Mouse (Mus musculus): Measurements from ENCODE around the gene Stn1. TPM values are rescaled to one million over a fixed set of nuclear protein-coding genes. Genes with fewer than 3 reads are reported as not detected.

Gene Stn1
- polyA plus RNA-seq, 1 experiment = 4.2 TPM

GRCm38 (mm10) chr19:47508771-47509281, 28.5 kb downstream of the Stn1 start:
- Histone ChIP-seq H3K4me1 (ENCODE audit: control insufficient read depth, insufficient read depth, insufficient read length, low read length) (peaks cover 23% of the 10 kb centered on the region), H3K27ac (replicated peaks; ENCODE audit: low read depth, low read length) (peak overlapping the region; percentile 31), H3K4me3 (ENCODE audit: insufficient read depth, low read depth, low read length) (no peak overlapping the region)

- no peak overlapping the region for H3K4me3 ChIP-seq (ENCODE audit: insufficient read depth, low read depth, low read length)
- H3K27ac ChIP-seq (replicated peaks; ENCODE audit: low read depth, low read length) = peak overlapping the region; percentile 31; the same call in 1 of the 2 replicates
- peaks cover 23% of the 10 kb centered on the region for H3K4me1 ChIP-seq (ENCODE audit: control insufficient read depth, insufficient read depth, insufficient read length, low read length)
These were observed 29.1 kb downstream of the Stn1 start for GRCm38 (mm10) chr19:47508191-47508590.

- H3K4me3 ChIP-seq (ENCODE audit: insufficient read depth, low read depth, low read length) = peak overlapping the region; percentile 1; the same call in 1 of the 2 replicates
- H3K27ac ChIP-seq (replicated peaks; ENCODE audit: low read depth, low read length) = no peak overlapping the region
- peaks cover 22% of the 10 kb centered on the region for H3K4me1 ChIP-seq (ENCODE audit: control insufficient read depth, insufficient read depth, insufficient read length, low read length)
These were observed 29.9 kb downstream of the Stn1 start for GRCm38 (mm10) chr19:47507128-47508121.

GRCm38 (mm10) chr19:47503625-47504024, 33.7 kb downstream of the Stn1 start:
- Histone ChIP-seq H3K4me1 (ENCODE audit: control insufficient read depth, insufficient read depth, insufficient read length, low read length) (no peaks in the 10 kb centered on the region), H3K4me3 (ENCODE audit: insufficient read depth, low read depth, low read length) (no peak overlapping the region), H3K27ac (replicated peaks; ENCODE audit: low read depth, low read length) (no peak overlapping the region)

GRCm38 (mm10) chr19:47502563-47502962, 34.7 kb downstream of the Stn1 start:
- Histone ChIP-seq H3K4me1 (ENCODE audit: control insufficient read depth, insufficient read depth, insufficient read length, low read length) (no peaks in the 10 kb centered on the region), H3K27ac (replicated peaks; ENCODE audit: low read depth, low read length) (no peak overlapping the region), H3K4me3 (ENCODE audit: insufficient read depth, low read depth, low read length) (no peak overlapping the region)

- H3K4me3 ChIP-seq (ENCODE audit: insufficient read depth, low read depth, low read length) = no peak overlapping the region
- no peak overlapping the region for H3K27ac ChIP-seq (replicated peaks; ENCODE audit: low read depth, low read length)
- H3K4me1 ChIP-seq (ENCODE audit: control insufficient read depth, insufficient read depth, insufficient read length, low read length) = no peaks in the 10 kb centered on the region
These were observed 36.8 kb downstream of the Stn1 start for GRCm38 (mm10) chr19:47500389-47501011.

GRCm38 (mm10) chr19:47499841-47500240, 37.5 kb downstream of the Stn1 start:
- no peak overlapping the region for H3K27ac ChIP-seq (replicated peaks; ENCODE audit: low read depth, low read length)
- no peak overlapping the region for H3K4me3 ChIP-seq (ENCODE audit: insufficient read depth, low read depth, low read length)
- H3K4me1 ChIP-seq (ENCODE audit: control insufficient read depth, insufficient read depth, insufficient read length, low read length) = no peaks in the 10 kb centered on the region

- Histone ChIP-seq H3K27ac (replicated peaks; ENCODE audit: low read depth, low read length) (no peak overlapping the region), H3K4me3 (ENCODE audit: insufficient read depth, low read depth, low read length) (no peak overlapping the region), H3K4me1 (ENCODE audit: control insufficient read depth, insufficient read depth, insufficient read length, low read length) (no peaks in the 10 kb centered on the region)
These were observed 38.4 kb downstream of the Stn1 start for GRCm38 (mm10) chr19:47498942-47499341.

- Histone ChIP-seq H3K4me3 (ENCODE audit: insufficient read depth, low read depth, low read length) (no peak overlapping the region), H3K4me1 (ENCODE audit: control insufficient read depth, insufficient read depth, insufficient read length, low read length) (no peaks in the 10 kb centered on the region), H3K27ac (replicated peaks; ENCODE audit: low read depth, low read length) (no peak overlapping the region)
These were observed 39.6 kb downstream of the Stn1 start for GRCm38 (mm10) chr19:47497736-47498135.

- H3K27ac ChIP-seq (replicated peaks; ENCODE audit: low read depth, low read length) = no peak overlapping the region
- H3K4me3 ChIP-seq (ENCODE audit: insufficient read depth, low read depth, low read length) = no peak overlapping the region
- H3K4me1 ChIP-seq (ENCODE audit: control insufficient read depth, insufficient read depth, insufficient read length, low read length) = no peaks in the 10 kb centered on the region
These were observed 40.0 kb downstream of the Stn1 start for GRCm38 (mm10) chr19:47497313-47497712.

- Histone ChIP-seq H3K4me3 (ENCODE audit: insufficient read depth, low read depth, low read length) (no peak overlapping the region), H3K27ac (replicated peaks; ENCODE audit: low read depth, low read length) (no peak overlapping the region), H3K4me1 (ENCODE audit: control insufficient read depth, insufficient read depth, insufficient read length, low read length) (no peaks in the 10 kb centered on the region)
These were observed 44.0 kb downstream of the Stn1 start for GRCm38 (mm10) chr19:47493017-47493997.

- Histone ChIP-seq H3K27ac (replicated peaks; ENCODE audit: low read depth, low read length) (no peak overlapping the region), H3K4me1 (ENCODE audit: control insufficient read depth, insufficient read depth, insufficient read length, low read length) (no peaks in the 10 kb centered on the region), H3K4me3 (ENCODE audit: insufficient read depth, low read depth, low read length) (no peak overlapping the region)
These were observed 44.9 kb downstream of the Stn1 start for GRCm38 (mm10) chr19:47492422-47492821.

GRCm38 (mm10) chr19:47491853-47492252, 45.5 kb downstream of the Stn1 start:
- Histone ChIP-seq H3K27ac (replicated peaks; ENCODE audit: low read depth, low read length) (no peak overlapping the region), H3K4me1 (ENCODE audit: control insufficient read depth, insufficient read depth, insufficient read length, low read length) (no peaks in the 10 kb centered on the region), H3K4me3 (ENCODE audit: insufficient read depth, low read depth, low read length) (no peak overlapping the region)

GRCm38 (mm10) chr19:47489233-47489632, 48.1 kb downstream of the Stn1 start:
- Histone ChIP-seq H3K4me3 (ENCODE audit: insufficient read depth, low read depth, low read length) (no peak overlapping the region), H3K4me1 (ENCODE audit: control insufficient read depth, insufficient read depth, insufficient read length, low read length) (peaks cover 4% of the 10 kb centered on the region; the same call in 1 of the 2 replicates), H3K27ac (replicated peaks; ENCODE audit: low read depth, low read length) (no peak overlapping the region)
